Mouse (Mus musculus): Measurements from ENCODE around the gene Cog3.

DNA sequence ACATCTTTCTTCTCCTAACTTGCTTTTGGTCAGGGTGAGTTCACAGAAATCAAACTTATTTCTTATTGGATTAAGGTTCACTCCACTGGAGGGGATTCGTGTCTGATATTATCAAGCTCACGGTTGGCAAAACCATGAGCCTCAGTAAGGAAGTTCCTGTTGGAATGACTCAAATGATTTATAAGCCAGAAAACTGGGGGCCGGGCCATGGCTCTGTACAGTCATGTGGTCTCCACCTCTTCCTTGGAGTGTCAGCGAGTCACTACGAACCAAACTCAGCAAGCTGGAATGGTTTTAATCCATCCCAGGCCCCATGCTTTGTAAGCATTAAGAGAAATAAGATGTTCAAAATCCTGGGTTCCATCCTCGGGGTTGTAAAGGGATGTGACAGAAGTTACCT, 2.7 kb upstream of the Cog3 start:
- TF ChIP-seq GATA1 (IDR thresholded peaks at IDR 0.05; ENCODE audit: borderline replicate concordance, low read length): no peak
- no peak for TF ChIP-seq FLI1 (IDR thresholded peaks at IDR 0.05; ENCODE audit: low read length)

Measured in megakaryocyte, embryonic 14.5 days (primary cell).